Mouse (Mus musculus) liver, adult 2 months (tissue): ENCODE measurements around the gene Lrrtm3. TPM values are rescaled to one million over a fixed set of nuclear protein-coding genes. Genes with fewer than 3 reads are reported as not detected.

Experiments
- DNase-seq: peaks from one replicate; pipeline ENCODE4 v3.0.0-alpha.2; 2011; ENCODE audit warnings: low read depth, low spot score; ENCODE audit errors: extremely low read depth
- H3K27ac ChIP-seq: fragments of 200-500 bp; replicated peaks from 2 replicates; pipeline ENCODE4 v1.5.1; 2012; ENCODE audit warnings: low read depth, mild to moderate bottlenecking, control low read depth, inconsistent platforms, low read length; ENCODE audit not compliant: insufficient read depth
- H3K27me3 ChIP-seq: fragments of 200-500 bp; 2 replicates; pipeline ENCODE4 v1.6.1; 2012; ENCODE audit warnings: mild to moderate bottlenecking, moderate library complexity, low read length, inconsistent platforms; ENCODE audit not compliant: control insufficient read depth, insufficient read depth
- H3K36me3 ChIP-seq: fragments of 200-500 bp; 2 replicates; pipeline ENCODE4 v1.6.1; 2012; ENCODE audit warnings: low read length, inconsistent platforms; ENCODE audit not compliant: control insufficient read depth, insufficient read depth
- H3K4me1 ChIP-seq: fragments of 200-500 bp; 2 replicates; pipeline ENCODE4 v1.6.1; 2011; ENCODE audit warnings: low read length; ENCODE audit not compliant: control insufficient read depth, insufficient read depth
- H3K4me3 ChIP-seq: fragments of 200-500 bp; 2 replicates; pipeline ENCODE4 v1.5.1; 2011; ENCODE audit warnings: low read depth, mild to moderate bottlenecking, control low read depth, low read length, moderate library complexity; ENCODE audit not compliant: insufficient read depth
- H3K79me2 ChIP-seq: fragments of 200-500 bp; 2 replicates; pipeline ENCODE4 v1.6.1; 2012; ENCODE audit warnings: inconsistent platforms, mild to moderate bottlenecking, low read length, moderate library complexity; ENCODE audit not compliant: control insufficient read depth, insufficient read depth
- H3K9ac ChIP-seq: fragments of 200-500 bp; 2 replicates; pipeline ENCODE4 v1.6.1; 2012; ENCODE audit warnings: low read depth, mild to moderate bottlenecking, control low read depth, inconsistent platforms, low read length
- CTCF ChIP-seq: fragments of 200-500 bp; IDR thresholded peaks from 2 replicates; pipeline ENCODE4 v1.5.1; 2011; ENCODE audit warnings: low read depth, low read length, control low read depth
- POLR2A ChIP-seq: fragments of 200-500 bp; IDR thresholded peaks from 2 replicates; pipeline ENCODE4 v1.6.1; 2011; ENCODE audit warnings: low read length, control low read depth; ENCODE audit not compliant: insufficient read depth; ENCODE audit errors: extremely low read depth
- WGBS: fragments of 180-500 bp; shearing (Covaris S2); methylation state at CpG from one replicate; pipeline ENCODE4 v1.1.7; 2018; 5-methylcytosine and 5-hydroxymethylcytosine counted together
- polyA plus RNA-seq: library from polyadenylated mRNA; depleted of rRNA; stranded (reverse); fragments of >200 nt; gene quantifications from 2 replicates; pipeline ENCODE4 v1.2.3, GENCODE M21; 2012
- total RNA-seq: library from RNA; depleted of rRNA; stranded (reverse); fragments of >200 nt; gene quantifications from 2 replicates; pipeline ENCODE4 v1.2.3, GENCODE M21; 2014

The Lrrtm3 gene
- total and polyA plus RNA-seq, 2 experiments = not detected

GRCm38 (mm10) chr10:63954308-63954930 lies 135.7 kb downstream of the Lrrtm3 start:
- 13% methylated on average over 6 of the region's 7 CpGs for WGBS
- Histone ChIP-seq H3K27me3 (no peaks in the 10 kb centered on the region), H3K9ac (no peak overlapping the region), H3K4me1 (no peaks in the 10 kb centered on the region), H3K4me3 (no peak overlapping the region), H3K36me3 (no peaks in the 10 kb centered on the region), H3K79me2 (no peaks in the 10 kb centered on the region), H3K27ac (no peak overlapping the region)
- DNase-seq = no peak
- TF ChIP-seq POLR2A (no peak), CTCF (no peak)

GRCm38 (mm10) chr10:63951481-63951880 lies 138.6 kb downstream of the Lrrtm3 start:
- Histone ChIP-seq H3K27me3 (no peaks in the 10 kb centered on the region), H3K79me2 (no peaks in the 10 kb centered on the region), H3K36me3 (no peaks in the 10 kb centered on the region), H3K9ac (no peak overlapping the region), H3K4me3 (no peak overlapping the region), H3K27ac (no peak overlapping the region), H3K4me1 (no peaks in the 10 kb centered on the region)
- TF ChIP-seq CTCF = no peak
- TF ChIP-seq POLR2A = no peak
- WGBS = 87% methylated on average over 1 of the region's 1 CpGs
- no peak for DNase-seq

- Histone ChIP-seq H3K9ac (no peak overlapping the region), H3K27ac (no peak overlapping the region), H3K27me3 (no peaks in the 10 kb centered on the region), H3K4me1 (no peaks in the 10 kb centered on the region), H3K4me3 (no peak overlapping the region), H3K79me2 (no peaks in the 10 kb centered on the region), H3K36me3 (no peaks in the 10 kb centered on the region)
- TF ChIP-seq POLR2A (no peak), CTCF (no peak)
- DNase-seq = no peak
- WGBS = 63% methylated on average over 8 of the region's 8 CpGs
These were observed 139.2 kb downstream of the Lrrtm3 start for GRCm38 (mm10) chr10:63950867-63951266.

- H3K27me3 ChIP-seq = no peaks in the 10 kb centered on the region
- no peaks in the 10 kb centered on the region for H3K36me3 ChIP-seq
- no peak overlapping the region for H3K4me3 ChIP-seq
- H3K9ac ChIP-seq = no peak overlapping the region
- H3K79me2 ChIP-seq = no peaks in the 10 kb centered on the region
- no peaks in the 10 kb centered on the region for H3K4me1 ChIP-seq
- no peak for TF ChIP-seq POLR2A
- DNase-seq = no peak
- WGBS = 89% methylated on average over 4 of the region's 4 CpGs
- H3K27ac ChIP-seq = no peak overlapping the region
These were observed 142.8 kb downstream of the Lrrtm3 start for GRCm38 (mm10) chr10:63947266-63947665.

DNA sequence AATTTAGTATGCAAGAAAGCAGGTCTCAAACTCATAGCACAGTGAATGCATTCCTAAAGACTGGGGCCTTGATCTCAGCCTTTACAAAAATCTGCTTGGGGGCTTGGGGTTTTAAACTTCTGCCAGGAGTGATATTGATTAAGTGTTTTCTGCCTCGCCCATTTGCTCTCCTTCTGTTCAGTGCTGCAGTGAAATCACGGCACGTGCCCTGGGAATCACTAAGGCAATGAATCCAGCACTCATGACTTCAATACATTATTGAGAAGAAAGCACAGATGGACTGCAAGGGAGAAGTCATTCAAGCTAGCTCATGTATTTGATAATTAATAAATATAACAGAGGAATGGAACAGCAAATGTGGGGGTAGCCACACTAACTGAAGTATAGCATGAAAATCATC lies 144.5 kb downstream of the Lrrtm3 start:
- 80% methylated on average over 3 of the region's 3 CpGs for WGBS
- Histone ChIP-seq H3K4me1 (no peaks in the 10 kb centered on the region), H3K79me2 (no peaks in the 10 kb centered on the region), H3K27ac (no peak overlapping the region), H3K4me3 (no peak overlapping the region), H3K27me3 (no peaks in the 10 kb centered on the region), H3K36me3 (no peaks in the 10 kb centered on the region), H3K9ac (no peak overlapping the region)
- no peak for DNase-seq
- TF ChIP-seq POLR2A (no peak), CTCF (no peak)

DNA sequence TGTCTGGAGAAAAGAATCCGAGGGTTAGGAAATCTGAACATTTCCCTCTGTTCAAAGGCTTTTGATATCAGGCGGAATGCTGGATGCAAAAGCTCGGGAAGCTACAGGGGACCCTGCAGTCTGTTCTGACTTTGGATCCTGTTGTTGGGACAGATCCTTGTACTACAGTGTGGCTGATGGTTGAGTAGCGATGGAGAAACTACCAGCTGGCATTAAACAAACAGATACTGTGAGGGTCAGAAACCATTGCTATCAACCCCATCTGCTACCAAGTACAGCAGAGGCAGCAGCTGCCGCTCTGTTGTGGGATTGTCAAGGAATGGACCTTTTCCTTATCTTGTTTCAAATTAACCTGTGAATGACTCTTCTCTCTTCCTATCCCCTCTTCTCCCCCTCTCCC lies 156.1 kb downstream of the Lrrtm3 start:
- no peaks in the 10 kb centered on the region for H3K36me3 ChIP-seq

More for the DNA sequence above, 156.1 kb downstream of the Lrrtm3 start:
- Histone ChIP-seq H3K9ac (no peak overlapping the region), H3K4me1 (no peaks in the 10 kb centered on the region), H3K27ac (no peak overlapping the region), H3K27me3 (no peaks in the 10 kb centered on the region), H3K4me3 (no peak overlapping the region), H3K79me2 (no peaks in the 10 kb centered on the region)
- WGBS = 58% methylated on average over 5 of the region's 5 CpGs
- DNase-seq = no peak
- TF ChIP-seq CTCF = no peak
- TF ChIP-seq POLR2A = no peak
